Mouse (Mus musculus) cerebellum, postnatal 10 days (tissue): ENCODE measurements at regions not wholly inside any gene's neighbourhood (a gene's known extent, or its start where the extent isn't known, plus 50 kb on each side); places are given as distances from the start of the nearest gene placed in this dataset.

ENCODE experiments used
- DNase-seq, 2 experiments: peaks; one replicate each; pipeline ENCODE4 v3.0.0; 2021; ENCODE audit warnings: mixed read lengths in 2 of 2

GRCm38 (mm10) chr6:31112293-31113077 lies 153.6 kb upstream of the Klf14 start:
- no peak for DNase-seq

- no peak for DNase-seq
These were observed 154.9 kb upstream of the Klf14 start for GRCm38 (mm10) chr6:31113558-31114326.

- no peak for DNase-seq
These were observed 155.8 kb upstream of the Klf14 start for GRCm38 (mm10) chr6:31114336-31115335.

DNA sequence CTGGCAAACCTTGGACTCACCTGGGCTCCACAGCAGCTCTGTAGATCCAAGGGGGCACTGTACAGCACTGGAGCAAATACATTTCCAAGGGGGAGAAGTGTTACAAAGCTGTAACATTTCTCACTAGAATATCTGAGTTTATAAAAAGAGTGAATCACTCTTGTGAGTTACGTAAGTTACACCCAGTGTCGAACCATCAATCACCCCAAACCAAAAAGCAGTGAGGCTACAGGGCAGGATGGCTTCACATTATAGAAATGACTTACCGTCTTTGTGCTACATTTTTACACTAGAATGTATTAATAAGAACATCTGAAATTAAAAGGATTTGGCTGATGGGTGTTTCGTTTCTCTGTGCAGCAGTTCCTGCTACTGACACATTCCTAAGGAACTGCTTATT lies 156.7 kb upstream of the Klf14 start:
- DNase-seq, result no peak

- no peak for DNase-seq
These were observed 157.5 kb upstream of the Klf14 start for GRCm38 (mm10) chr6:31116365-31116764.

GRCm38 (mm10) chr6:31117666-31118065 lies 158.8 kb upstream of the Klf14 start:
- no peak for DNase-seq

DNA sequence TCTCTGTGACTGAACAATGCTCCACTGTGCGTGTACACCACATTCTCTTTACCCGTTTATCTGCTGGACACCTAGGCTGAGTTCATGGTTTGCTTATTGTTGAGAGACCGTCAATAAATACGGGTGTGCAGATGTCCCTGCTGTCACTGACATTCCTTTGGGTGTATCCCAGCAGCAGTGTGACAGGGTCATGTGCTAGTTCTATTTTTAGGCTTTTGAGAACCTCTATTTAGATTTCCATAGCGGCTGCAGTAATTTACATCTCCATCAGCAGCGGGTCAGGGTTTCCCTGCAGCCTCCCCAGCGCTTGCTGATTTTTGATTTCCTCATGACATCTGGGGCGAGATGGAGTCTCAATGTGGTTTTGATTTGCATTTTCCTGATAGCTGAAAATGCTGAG lies 162.1 kb upstream of the Klf14 start:
- DNase-seq, result no peak

DNA sequence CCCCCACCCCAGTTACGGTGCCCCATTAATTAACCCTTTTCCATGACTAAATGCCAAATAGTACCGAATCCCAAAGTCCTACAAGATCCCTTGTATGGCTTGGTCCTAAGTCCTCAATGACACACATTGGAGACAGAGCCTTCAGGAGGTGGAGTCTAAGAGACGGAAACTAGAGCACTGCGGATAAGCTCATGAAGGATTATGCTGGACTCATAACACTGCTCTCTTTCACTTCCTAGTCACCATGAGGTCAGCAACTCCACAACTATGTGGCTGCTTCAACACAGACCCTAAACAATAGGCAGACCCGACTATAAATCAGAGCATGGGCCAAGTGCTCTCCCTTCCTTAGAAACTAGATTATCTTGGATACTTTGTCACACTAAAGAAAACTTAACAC lies 164.0 kb upstream of the Klf14 start:
- no peak for DNase-seq

DNA sequence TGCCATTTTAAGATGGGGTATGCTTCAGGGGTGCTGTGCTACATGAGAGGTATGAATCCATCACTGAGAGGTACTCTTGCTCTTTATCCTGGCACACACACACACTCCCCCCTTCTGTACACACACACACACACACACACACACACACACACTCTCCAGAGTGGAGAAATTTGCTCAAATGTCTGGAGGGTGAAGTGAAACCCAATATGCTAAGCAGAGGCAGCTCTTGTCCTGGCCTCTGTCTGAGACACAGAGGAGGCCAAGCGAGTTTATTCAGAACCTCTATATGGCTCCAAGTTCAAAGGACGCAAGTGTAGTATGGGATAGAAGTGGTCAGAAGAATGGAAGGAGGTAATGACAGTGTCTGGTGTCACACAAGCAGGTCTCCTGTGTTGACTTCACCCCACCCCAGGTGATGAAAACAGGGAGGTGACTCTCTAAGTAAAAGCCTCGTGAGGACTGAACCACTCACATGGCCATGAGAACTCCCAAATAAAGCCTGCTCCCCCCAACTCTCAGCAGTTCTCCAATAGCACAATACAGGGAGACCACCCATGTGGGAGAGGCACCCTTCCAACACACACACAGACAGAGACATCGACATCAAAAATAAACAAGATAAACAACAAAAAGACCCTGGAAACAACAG lies 164.6 kb upstream of the Klf14 start:
- no peak for DNase-seq

GRCm38 (mm10) chr6:31124076-31124475 lies 165.2 kb upstream of the Klf14 start:
- no peak for DNase-seq

DNA sequence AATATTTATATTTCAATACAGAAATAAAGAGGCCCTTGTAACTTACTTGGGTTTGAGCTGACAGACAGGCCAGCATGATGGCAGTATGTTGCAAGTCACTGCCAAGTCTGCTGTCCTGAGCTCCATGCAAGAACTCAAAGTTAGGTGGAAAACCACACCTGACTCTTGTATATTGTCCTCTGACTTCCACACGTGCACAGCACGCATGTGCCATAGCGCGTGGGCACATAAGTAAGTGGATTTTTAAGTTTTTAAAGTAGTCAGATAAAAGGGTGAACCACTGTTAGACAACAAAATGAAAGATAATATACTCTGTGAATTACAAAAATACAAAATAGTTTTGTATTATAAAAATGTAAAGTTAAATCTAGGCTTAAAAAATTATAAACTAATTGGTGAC lies 166.0 kb upstream of the Klf14 start:
- no peak for DNase-seq

DNA sequence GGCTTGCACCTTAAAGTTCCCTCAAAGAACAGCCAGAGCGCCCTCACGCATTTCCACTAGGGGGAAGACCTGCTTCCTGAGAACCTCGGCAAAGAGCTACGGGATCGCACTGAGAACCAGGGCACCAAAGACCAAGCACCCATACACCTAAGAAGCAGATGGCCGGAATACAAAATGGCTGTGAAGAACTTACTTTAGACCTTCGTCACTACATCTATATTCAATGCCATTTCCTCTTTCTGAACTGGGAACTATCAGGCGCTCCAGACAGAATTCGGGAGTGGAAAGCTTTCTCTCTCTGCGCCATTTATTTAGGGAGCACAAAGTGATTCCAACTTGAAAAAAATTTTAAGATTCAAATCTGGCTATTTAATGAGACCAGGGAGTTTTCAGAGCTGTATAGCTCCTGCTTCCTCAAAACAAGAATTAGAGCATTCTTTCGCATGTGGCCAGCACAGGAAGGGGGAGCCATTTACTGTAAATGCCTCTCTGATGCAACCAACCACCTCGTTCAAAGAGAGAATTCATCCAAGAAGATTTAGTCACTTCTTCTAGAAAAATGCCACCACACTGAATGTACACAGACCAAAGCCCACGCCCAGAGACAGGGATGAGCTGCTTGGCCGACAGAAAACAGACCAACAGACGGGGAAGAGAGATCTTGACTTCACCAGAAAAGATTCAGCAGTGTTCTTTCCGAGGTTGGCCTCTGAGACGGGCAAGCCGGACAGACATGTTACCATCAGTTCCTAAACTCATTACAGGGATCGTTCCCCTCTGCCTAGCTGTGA lies 166.6 kb upstream of the Klf14 start:
- peak; percentile 48 to 55 for DNase-seq

GRCm38 (mm10) chr6:31126131-31126871 lies 167.4 kb upstream of the Klf14 start:
- no peak for DNase-seq

- no peak for DNase-seq
These were observed 170.3 kb upstream of the Klf14 start for GRCm38 (mm10) chr6:31129170-31129569.

DNA sequence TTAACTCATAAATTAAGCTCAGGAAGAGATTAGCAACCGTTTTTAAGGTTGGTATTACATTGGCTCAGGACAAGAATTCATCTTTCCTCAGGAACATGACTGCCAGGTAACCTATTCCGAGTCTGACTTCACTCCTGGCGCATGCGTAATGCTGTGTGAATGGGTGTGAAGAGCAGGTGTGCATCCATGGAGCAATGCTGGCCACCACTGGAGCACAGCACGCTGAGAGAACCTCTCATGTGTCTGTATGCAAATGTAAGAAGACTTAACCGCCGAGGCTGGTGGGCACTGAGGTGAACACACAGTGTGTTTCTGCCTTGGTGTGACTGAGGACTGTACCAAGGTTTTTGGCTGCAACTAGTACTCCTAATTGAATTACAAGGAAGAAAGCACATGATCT lies 171.1 kb upstream of the Klf14 start:
- no peak for DNase-seq

- no peak for DNase-seq
These were observed 171.6 kb upstream of the Klf14 start for GRCm38 (mm10) chr6:31130522-31130921.

GRCm38 (mm10) chr6:31131716-31132115 lies 172.8 kb upstream of the Klf14 start:
- DNase-seq, result no peak

GRCm38 (mm10) chr6:31132396-31133190 lies 173.7 kb upstream of the Klf14 start:
- no peak for DNase-seq

DNA sequence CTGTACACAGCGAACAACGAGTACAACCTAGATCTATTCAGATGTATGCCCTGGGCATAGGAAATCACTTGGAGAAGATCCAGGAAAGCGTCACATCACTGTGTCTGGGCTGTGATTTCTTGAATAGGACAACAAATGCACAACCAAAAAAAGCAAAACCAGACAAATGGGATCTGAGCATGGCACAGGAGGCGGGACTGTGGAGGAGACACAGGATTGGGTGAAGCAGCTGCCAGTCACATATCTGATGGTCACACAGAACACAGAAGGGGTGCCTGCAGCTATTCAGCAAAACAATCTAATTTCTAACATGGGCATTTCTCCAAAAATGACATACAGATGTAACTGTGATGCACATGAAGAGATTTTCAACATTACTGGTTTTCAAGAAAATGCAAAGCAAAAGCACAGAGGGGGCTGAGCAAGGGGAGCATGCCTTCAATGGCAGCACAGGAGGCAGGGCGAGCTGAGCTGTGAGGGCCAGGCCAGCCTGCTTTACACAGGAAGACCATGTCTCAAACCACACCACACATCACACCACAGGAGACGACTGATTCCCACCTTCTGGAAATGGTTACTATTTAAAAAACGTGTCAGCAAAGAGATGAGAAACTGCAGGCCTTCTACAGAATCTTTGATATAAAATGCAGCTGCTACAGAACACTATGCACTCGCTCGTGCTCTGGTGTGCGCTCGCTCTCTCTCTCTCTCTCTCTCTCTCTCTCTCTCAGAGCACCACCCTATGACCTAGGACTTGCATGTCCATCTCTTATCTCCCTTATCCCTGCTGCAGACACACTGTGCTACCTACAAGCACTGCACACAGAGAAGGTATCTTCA lies 175.2 kb upstream of the Klf14 start:
- DNase-seq, result peak; percentile 56 to 63
